Mouse (Mus musculus): ENCODE results near the gene Dlg2.

DNA sequence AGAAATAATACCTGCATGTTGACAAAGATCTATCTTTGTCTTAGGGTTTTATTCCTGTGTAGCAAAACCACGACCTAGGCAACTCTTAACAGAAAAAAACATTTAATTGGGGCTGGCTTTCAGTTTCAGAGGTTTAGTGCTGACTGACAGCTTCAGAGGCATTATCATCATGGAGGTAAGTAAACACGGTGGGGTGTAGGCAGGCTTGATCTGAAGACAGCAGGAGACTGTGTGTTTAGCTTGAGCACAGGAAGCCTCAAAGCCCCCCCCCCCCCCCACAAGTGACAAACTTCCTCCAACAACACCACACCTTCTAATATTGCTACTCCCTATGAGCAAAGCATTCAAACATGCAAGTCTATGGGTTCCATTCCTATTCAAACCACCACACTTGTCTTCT is 3.0 kb upstream of the Dlg2 start:
- TF ChIP-seq CTCF (IDR thresholded peaks at IDR 0.05; ENCODE audit: insufficient read depth, low read length) (no peak), POLR2A (IDR thresholded peaks at IDR 0.05; ENCODE audit: borderline replicate concordance, extremely low read depth, low read depth, low read length) (no peak)
